Mouse (Mus musculus) heart, embryonic 16.5 days (tissue): Measurements from ENCODE around the gene Anapc15-ps. TPM values are rescaled to one million over a fixed set of nuclear protein-coding genes. Genes with fewer than 3 reads are reported as not detected.

Experiments
- ATAC-seq: fragments of 200-750 bp; cut with Nextera tagmentation; replicated peaks from 2 replicates; pipeline ENCODE4 v1.8.0; 2017; ENCODE audit warnings: moderate number of reproducible peaks; ENCODE audit not compliant: insufficient read depth, low FRiP score; ENCODE audit errors: extremely low read depth
- H3K27ac ChIP-seq: fragments of 300-500 bp; sonication (generic); 2 replicates; pipeline ENCODE4 v1.5.1; 2014; ENCODE audit warnings: mild to moderate bottlenecking, low read length, control low read depth, moderate library complexity
- H3K27me3 ChIP-seq: fragments of 300-500 bp; sonication (generic); 2 replicates; pipeline ENCODE4 v1.6.1; 2014; ENCODE audit warnings: low read length, mixed read lengths; ENCODE audit not compliant: control insufficient read depth, insufficient read depth
- H3K36me3 ChIP-seq: fragments of 300-500 bp; sonication (generic); 2 replicates; pipeline ENCODE4 v1.6.1; 2014; ENCODE audit not compliant: control insufficient read depth, insufficient read depth
- H3K4me1 ChIP-seq: fragments of 300-500 bp; sonication (generic); 2 replicates; pipeline ENCODE4 v1.6.1; 2014; ENCODE audit warnings: low read length, mixed read lengths; ENCODE audit not compliant: control insufficient read depth, insufficient read depth
- H3K4me2 ChIP-seq: fragments of 300-500 bp; sonication (generic); 2 replicates; pipeline ENCODE4 v1.6.1; 2014; ENCODE audit warnings: low read depth, mild to moderate bottlenecking, control low read depth, low read length
- H3K4me3 ChIP-seq: fragments of 300-500 bp; sonication (generic); 2 replicates; pipeline ENCODE4 v1.5.1; 2014; ENCODE audit warnings: mild to moderate bottlenecking, control low read depth, low read length
- H3K9ac ChIP-seq: fragments of 300-500 bp; sonication (generic); 2 replicates; pipeline ENCODE4 v1.6.1; 2014; ENCODE audit warnings: low read length, control low read depth
- H3K9me3 ChIP-seq: fragments of 300-500 bp; sonication (generic); replicated peaks from 2 replicates; pipeline ENCODE4 v1.6.1; 2016; ENCODE audit warnings: low read length; ENCODE audit not compliant: control insufficient read depth
- WGBS: fragments of 180-500 bp; shearing (Covaris S2); extraction: QIAGEN DNeasy Blood & Tissue Kit; methylation state at CpG from one replicate; pipeline ENCODE4 v1.1.7; 2014; 5-methylcytosine and 5-hydroxymethylcytosine counted together
- polyA plus RNA-seq: library from polyadenylated mRNA; unstranded; fragments of >200 nt; fragmentation: Nextera tagmentation; extraction: Ambion mirVana; gene quantifications from 2 replicates; pipeline ENCODE4 v1.2.1, GENCODE M21; 2015

The Anapc15-ps gene
- polyA plus RNA-seq, 1 experiment from 2014 or later = 0.71 TPM

- Histone ChIP-seq H3K27ac (no peak overlapping the region), H3K4me1 (0 out of 2 replicates have a peak, but pooled peaks cover 2% of the 10 kb centered on the region), H3K9me3 (no peaks in the 10 kb centered on the region), H3K9ac (no peak overlapping the region), H3K36me3 (no peaks in the 10 kb centered on the region), H3K27me3 (no peaks in the 10 kb centered on the region), H3K4me2 (no peak overlapping the region), H3K4me3 (no peak overlapping the region)
- no peak for ATAC-seq
- WGBS = 84% methylated on average over 4 of the region's 4 CpGs
Measured at GRCm38 (mm10) chr10:95669872-95670271, 3.4 kb downstream of the Anapc15-ps start.

GRCm38 (mm10) chr10:95669034-95669433 lies 4.2 kb downstream of the Anapc15-ps start:
- H3K27me3 ChIP-seq = no peaks in the 10 kb centered on the region
- WGBS = 85% methylated on average over 3 of the region's 3 CpGs
- no peak overlapping the region for H3K27ac ChIP-seq
- ATAC-seq = no peak
- H3K4me1 ChIP-seq = 0 out of 2 replicates have a peak, but pooled peaks cover 2% of the 10 kb centered on the region
- H3K9me3 ChIP-seq = no peaks in the 10 kb centered on the region
- no peak overlapping the region for H3K9ac ChIP-seq
- H3K4me3 ChIP-seq = no peak overlapping the region
- H3K4me2 ChIP-seq = no peak overlapping the region
- H3K36me3 ChIP-seq = no peaks in the 10 kb centered on the region

DNA sequence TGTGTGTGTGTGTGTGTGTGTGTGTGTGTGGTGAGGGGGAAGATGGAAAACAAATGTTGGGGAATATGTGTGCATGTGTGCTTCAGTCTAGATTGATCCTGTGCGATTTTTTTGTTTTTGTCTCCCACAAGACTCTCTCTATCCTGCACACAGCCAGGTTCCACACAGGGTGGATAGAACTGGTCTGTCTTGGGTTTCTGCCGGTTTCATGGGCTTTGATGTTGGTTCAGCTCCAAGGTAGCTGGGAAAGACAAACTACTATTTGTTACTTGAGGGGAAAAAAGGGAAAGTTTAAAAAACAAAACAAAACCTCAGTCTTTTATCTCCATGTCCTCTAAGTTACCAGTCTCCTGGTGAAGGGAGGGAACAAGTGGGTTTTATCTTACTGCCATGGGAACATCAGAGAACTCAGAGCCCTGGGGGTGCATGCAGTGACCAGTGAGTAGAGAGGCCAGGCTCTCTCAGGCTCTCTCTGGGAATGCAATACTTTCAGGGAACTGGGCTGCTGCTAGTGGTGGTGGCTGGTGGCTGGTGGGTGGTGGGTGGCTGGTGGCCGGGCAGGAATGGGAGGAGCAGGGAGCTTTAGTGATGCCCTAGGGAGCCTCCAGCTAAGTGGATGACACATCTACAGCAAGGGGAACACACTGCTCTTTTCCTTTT lies 5.8 kb downstream of the Anapc15-ps start:
- no peaks in the 10 kb centered on the region for H3K36me3 ChIP-seq
- H3K9me3 ChIP-seq = no peaks in the 10 kb centered on the region
- ATAC-seq = no peak
- no peak overlapping the region for H3K27ac ChIP-seq
- 51% methylated on average over 3 of the region's 3 CpGs for WGBS
- H3K4me3 ChIP-seq = no peak overlapping the region
- no peaks in the 10 kb centered on the region for H3K27me3 ChIP-seq
- no peak overlapping the region for H3K4me2 ChIP-seq
- 0 out of 2 replicates have a peak, but pooled peaks cover 2% of the 10 kb centered on the region for H3K4me1 ChIP-seq
- H3K9ac ChIP-seq = no peak overlapping the region

- Histone ChIP-seq H3K27me3 (no peaks in the 10 kb centered on the region), H3K4me2 (no peak overlapping the region)
- 67% methylated on average over 2 of the region's 2 CpGs for WGBS
Measured at GRCm38 (mm10) chr10:95666791-95667190, 6.5 kb downstream of the Anapc15-ps start.

GRCm38 (mm10) chr10:95665426-95665990 lies 7.7 kb downstream of the Anapc15-ps start:
- 37% methylated on average over 11 of the region's 11 CpGs for WGBS

More at GRCm38 (mm10) chr10:95666791-95667190, 6.5 kb downstream of the Anapc15-ps start:
- H3K36me3 ChIP-seq = no peaks in the 10 kb centered on the region
- 0 out of 2 replicates have a peak, but pooled peaks cover 2% of the 10 kb centered on the region for H3K4me1 ChIP-seq
- H3K27ac ChIP-seq = no peak overlapping the region
- no peak for ATAC-seq
- H3K9ac ChIP-seq = no peak overlapping the region
- H3K9me3 ChIP-seq = no peaks in the 10 kb centered on the region
- H3K4me3 ChIP-seq = no peak overlapping the region

GRCm38 (mm10) chr10:95664613-95665012 lies 8.6 kb downstream of the Anapc15-ps start:
- WGBS = 84% methylated on average over 3 of the region's 3 CpGs
- Histone ChIP-seq H3K4me3 (no peak overlapping the region), H3K4me1 (0 out of 2 replicates have a peak, but pooled peaks cover 2% of the 10 kb centered on the region), H3K9me3 (no peaks in the 10 kb centered on the region), H3K36me3 (no peaks in the 10 kb centered on the region), H3K9ac (no peak overlapping the region), H3K27me3 (no peaks in the 10 kb centered on the region), H3K4me2 (no peak overlapping the region), H3K27ac (no peak overlapping the region)
- no peak for ATAC-seq

More at GRCm38 (mm10) chr10:95665426-95665990, 7.7 kb downstream of the Anapc15-ps start:
- Histone ChIP-seq H3K27me3 (no peaks in the 10 kb centered on the region), H3K9me3 (no peaks in the 10 kb centered on the region), H3K4me2 (no peak overlapping the region), H3K27ac (no peak overlapping the region), H3K36me3 (no peaks in the 10 kb centered on the region), H3K4me1 (0 out of 2 replicates have a peak, but pooled peaks cover 2% of the 10 kb centered on the region), H3K4me3 (no peak overlapping the region), H3K9ac (no peak overlapping the region)
- no peak for ATAC-seq

- no peak overlapping the region for H3K9ac ChIP-seq
- no peaks in the 10 kb centered on the region for H3K4me1 ChIP-seq
- no peaks in the 10 kb centered on the region for H3K36me3 ChIP-seq
- no peak for ATAC-seq
- H3K4me2 ChIP-seq = no peak overlapping the region
- no peaks in the 10 kb centered on the region for H3K27me3 ChIP-seq
- WGBS = 57% methylated on average over 6 of the region's 6 CpGs
- H3K27ac ChIP-seq = no peak overlapping the region
- H3K4me3 ChIP-seq = no peak overlapping the region
- no peaks in the 10 kb centered on the region for H3K9me3 ChIP-seq
Measured at GRCm38 (mm10) chr10:95660356-95660755, 12.9 kb downstream of the Anapc15-ps start.

DNA sequence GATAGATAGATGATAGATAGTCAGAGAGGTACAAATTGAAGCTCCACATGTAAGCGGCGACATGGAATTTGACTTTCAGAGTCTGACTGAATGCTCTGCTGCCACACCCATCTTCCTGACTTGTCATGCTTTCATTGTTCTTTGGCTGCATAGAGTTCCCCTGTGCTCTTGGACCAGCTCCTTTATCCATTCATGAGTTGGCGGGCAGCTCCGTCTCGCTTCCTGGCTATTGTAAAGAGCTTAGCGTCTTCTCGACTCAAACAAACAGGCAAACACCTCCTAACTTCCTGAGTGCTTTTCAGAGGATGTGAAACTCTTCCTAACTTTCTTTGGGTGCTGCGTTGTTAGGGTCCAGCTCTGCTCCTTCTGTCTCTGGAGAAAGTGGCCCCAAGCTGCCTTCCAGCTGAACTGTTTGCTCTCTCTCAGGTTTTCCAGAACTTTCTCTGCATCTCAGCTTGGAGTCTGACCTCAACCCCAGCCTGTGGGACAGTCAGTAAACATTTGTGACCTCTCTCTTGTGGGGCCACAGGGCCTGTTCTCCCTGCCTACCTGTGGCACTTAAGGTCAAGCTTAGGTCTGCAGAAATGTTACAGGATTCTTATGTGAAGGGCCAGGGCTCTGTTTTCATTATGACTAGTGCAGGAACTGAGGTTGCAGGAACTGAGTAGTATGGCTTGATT lies 13.6 kb downstream of the Anapc15-ps start:
- WGBS = 60% methylated on average over 8 of the region's 8 CpGs
- Histone ChIP-seq H3K36me3 (no peaks in the 10 kb centered on the region), H3K27me3 (no peaks in the 10 kb centered on the region), H3K9ac (no peak overlapping the region), H3K4me1 (no peaks in the 10 kb centered on the region), H3K9me3 (no peaks in the 10 kb centered on the region), H3K27ac (peak overlapping the region; percentile 42), H3K4me2 (no peak overlapping the region), H3K4me3 (no peak overlapping the region)
- ATAC-seq = no peak

GRCm38 (mm10) chr10:95658836-95659343 lies 14.4 kb downstream of the Anapc15-ps start:
- ATAC-seq = no peak

More at GRCm38 (mm10) chr10:95658836-95659343, 14.4 kb downstream of the Anapc15-ps start:
- no peak overlapping the region for H3K4me3 ChIP-seq
- WGBS = 39% methylated on average over 6 of the region's 6 CpGs
- no peaks in the 10 kb centered on the region for H3K9me3 ChIP-seq
- H3K27me3 ChIP-seq = no peaks in the 10 kb centered on the region
- H3K27ac ChIP-seq = no peak overlapping the region
- H3K36me3 ChIP-seq = no peaks in the 10 kb centered on the region
- H3K4me1 ChIP-seq = no peaks in the 10 kb centered on the region
- no peak overlapping the region for H3K9ac ChIP-seq
- H3K4me2 ChIP-seq = no peak overlapping the region
